Mouse (Mus musculus): ENCODE results near the gene Sept5.

DNA sequence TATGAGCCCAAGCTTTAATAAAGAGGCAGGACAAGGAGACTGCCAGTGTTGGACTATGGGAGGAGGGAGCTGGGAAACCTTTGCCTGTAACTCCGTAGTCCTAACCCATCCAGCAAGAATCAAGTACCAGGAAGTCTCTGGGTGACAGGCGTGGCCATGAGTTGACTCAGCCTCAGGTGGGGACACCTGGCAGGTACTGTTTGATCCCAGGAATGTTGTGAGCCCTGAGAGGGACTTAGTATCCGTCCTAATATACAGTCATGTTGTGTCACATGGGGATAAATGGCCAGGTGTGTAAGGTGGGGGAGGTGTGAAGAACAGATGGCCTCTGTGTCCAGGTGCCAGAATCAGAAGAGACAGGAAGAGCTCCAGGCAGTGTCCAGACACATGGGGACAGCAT lies 19.4 kb upstream of the Sept5 start:
- TF ChIP-seq CTCF (IDR thresholded peaks at IDR 0.05; ENCODE audit: low read depth, low read length) (no peak), POLR2A (IDR thresholded peaks at IDR 0.05; ENCODE audit: borderline replicate concordance, low read depth, low read length) (no peak)

Measured in bone marrow macrophage, adult 2 months (primary cell).